Mouse (Mus musculus) gastrocnemius, postnatal 36 days (tissue): ENCODE measurements at regions not wholly inside any gene's neighbourhood (a gene's known extent, or its start where the extent isn't known, plus 50 kb on each side); places are given as distances from the start of the nearest gene placed in this dataset.
"Not testable (repeated sequence)": the region's sequence is repeated elsewhere in the genome, so short reads cannot be mapped to it uniquely, and the experiment has no call there.

Source experiments
- DNase-seq, 2 experiments: peaks; one replicate each; pipeline ENCODE4 v3.0.0; 2022
- intact Hi-C: fragments of 180-260 bp; cut with DNase I; formaldehyde crosslinking; loops from one replicate; pipeline ENCODE4 v1.15.1; 2025

DNA sequence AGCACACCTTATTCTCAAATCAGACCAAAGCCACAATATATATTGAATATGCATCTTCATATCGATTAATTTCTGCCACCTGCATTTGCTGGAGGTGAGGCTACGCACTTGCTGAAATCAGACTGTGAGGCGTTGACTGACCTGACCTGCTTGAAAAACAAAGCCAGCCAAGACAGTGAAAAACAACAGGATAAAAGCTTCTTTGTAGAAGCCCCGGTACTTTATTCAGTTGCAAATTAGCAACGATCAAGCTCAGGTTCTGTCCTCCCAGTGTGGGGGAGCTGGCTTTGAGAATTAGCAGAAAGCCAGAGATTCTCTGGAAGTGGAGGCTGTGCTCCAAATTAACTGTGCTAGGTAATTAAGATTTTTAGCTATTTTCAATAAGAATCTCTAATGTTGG is 100.6 kb downstream of the Vmn2r79 start:
- no peak for DNase-seq
- intact Hi-C loops, result no loop called here

GRCm38 (mm10) chr7:87099611-87100010 is 103.7 kb downstream of the Vmn2r79 start:
- intact Hi-C loops, DNase-seq: not testable (repeated sequence)

- DNase-seq, intact Hi-C loops: not testable (repeated sequence)
These were observed 104.5 kb downstream of the Vmn2r79 start for GRCm38 (mm10) chr7:87100377-87100776.

- DNase-seq, intact Hi-C loops: not testable (repeated sequence)
These were observed 105.4 kb downstream of the Vmn2r79 start for GRCm38 (mm10) chr7:87101281-87101680.

- DNase-seq, result no peak
- intact Hi-C loops, result loop anchor here (5.0 kb wide), 1 partner anchor 167 kb away; no protein-coding TSS in a partner anchor
These were observed 114.5 kb downstream of the Vmn2r79 start for GRCm38 (mm10) chr7:87110312-87110984.

DNA sequence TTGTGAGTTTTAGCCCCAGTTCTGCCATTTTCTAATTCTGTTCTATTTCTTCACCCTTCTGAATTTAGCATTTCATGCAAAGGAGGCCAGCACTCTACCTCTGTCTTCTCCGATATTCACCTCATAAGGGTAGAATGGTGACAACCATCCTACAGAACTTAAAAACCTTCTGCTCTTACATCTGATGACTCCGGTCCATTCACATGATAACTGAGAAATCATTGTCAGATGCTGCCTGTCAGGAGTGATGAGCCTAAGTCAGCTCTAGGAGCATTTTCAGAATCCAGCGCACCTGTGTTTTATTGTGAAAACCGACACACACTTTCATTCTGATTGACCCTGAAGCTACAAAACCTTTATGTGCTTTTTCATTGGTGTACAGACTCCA is 115.1 kb downstream of the Vmn2r79 start:
- intact Hi-C loops, result loop anchor here (5.0 kb wide), 1 partner anchor 166 kb away; no protein-coding TSS in a partner anchor
- DNase-seq, result no peak

- intact Hi-C loops, result loop anchor here (5.0 kb wide), 1 partner anchor 164 kb away; no protein-coding TSS in a partner anchor
- no peak for DNase-seq
These were observed 117.7 kb downstream of the Vmn2r79 start for GRCm38 (mm10) chr7:87113654-87114053.

DNA sequence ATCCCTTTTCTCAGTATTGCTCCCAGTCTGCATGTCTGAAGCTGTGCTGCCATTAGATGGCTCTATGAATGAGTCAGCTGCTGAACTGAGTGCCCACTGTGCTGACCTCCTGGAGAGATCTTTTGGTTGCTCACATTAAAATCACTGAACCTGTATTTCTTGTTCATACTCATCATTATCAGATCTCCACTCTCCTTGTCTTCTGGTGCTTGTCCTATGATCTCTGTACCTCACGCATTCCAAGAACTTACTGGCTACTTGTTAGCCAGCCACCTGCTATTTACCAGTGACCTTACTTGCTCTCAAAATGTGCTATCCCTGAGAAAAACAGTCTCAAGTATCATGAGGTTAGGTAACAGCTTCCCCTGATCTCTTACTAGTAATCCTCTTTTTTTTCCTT is 123.4 kb upstream of the Nox4 start:
- no peak for DNase-seq
- intact Hi-C loops, result no loop called here

GRCm38 (mm10) chr7:87145896-87146295 is 100.0 kb upstream of the Nox4 start:
- intact Hi-C loops, result no loop called here

GRCm38 (mm10) chr7:87147703-87148102 is 98.2 kb upstream of the Nox4 start:
- intact Hi-C loops, result no loop called here
- DNase-seq, result no peak

More at GRCm38 (mm10) chr7:87145896-87146295, 100.0 kb upstream of the Nox4 start:
- DNase-seq, result no peak

DNA sequence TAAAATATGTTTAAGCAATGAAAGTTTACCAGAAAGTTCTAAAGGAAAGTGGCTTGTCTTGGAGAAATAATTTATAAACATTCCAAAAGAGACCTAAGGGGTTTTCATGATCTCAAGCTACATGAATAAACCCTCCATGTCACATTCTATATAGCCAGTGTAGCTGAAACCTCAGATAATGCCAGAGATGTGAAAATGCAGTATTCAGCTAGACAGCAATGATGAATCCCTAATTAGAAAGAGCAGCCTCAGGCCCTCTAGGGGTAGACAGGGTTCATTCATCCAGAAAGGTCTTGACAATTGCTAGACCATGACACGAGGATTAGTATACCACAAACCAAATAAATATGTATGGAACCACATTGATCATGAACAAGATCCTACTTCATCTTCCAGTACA is 97.2 kb upstream of the Nox4 start:
- intact Hi-C loops, result no loop called here
- no peak for DNase-seq

DNA sequence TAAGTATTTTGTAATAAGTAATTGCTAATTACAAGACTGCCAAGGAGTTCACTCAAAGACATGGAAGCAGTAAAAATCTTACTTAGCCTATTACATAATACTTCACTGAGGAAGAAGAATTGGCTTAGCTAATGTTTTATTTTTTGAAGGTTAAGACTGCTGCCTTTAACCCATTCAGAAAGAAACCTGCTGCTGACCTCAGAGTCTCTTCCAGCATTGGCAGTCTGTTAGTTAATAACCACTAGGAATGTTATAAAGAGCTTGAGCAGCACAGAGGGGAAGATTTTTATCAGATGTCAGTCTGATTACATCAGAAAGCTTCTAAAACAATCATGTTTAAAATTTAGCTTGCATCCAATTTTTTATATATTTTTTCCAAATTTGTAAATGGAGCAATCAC is 94.9 kb upstream of the Nox4 start:
- DNase-seq, result no peak
- intact Hi-C loops, result no loop called here

- intact Hi-C loops, result no loop called here
These were observed 59.3 kb upstream of the Nox4 start for GRCm38 (mm10) chr7:87186443-87187153.

DNA sequence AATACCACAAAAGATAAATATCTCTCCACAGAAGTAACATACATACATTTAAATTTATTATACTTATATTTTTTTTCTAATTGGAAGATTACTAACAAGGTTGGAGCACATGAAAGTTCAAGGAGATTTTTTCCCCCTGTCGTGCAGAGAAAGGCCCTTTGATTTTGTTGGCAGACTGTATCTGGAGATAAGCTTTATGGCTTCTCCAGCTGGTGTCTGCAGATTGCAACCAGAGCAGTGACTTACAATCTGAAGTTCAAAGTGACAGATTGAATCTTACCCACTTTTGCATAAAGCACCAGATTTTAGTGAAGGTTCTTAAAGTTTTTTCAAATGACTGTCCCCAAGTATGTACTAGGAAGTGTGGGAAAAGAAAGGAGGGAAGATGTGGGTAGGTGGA is 50.2 kb upstream of the Nox4 start:
- intact Hi-C loops, result no loop called here
- DNase-seq, result no peak

More at GRCm38 (mm10) chr7:87186443-87187153, 59.3 kb upstream of the Nox4 start:
- no peak for DNase-seq
